Mouse (Mus musculus) thymus, postnatal 0 days (tissue): Measurements from ENCODE around the gene Car5b. TPM values are rescaled to one million over a fixed set of nuclear protein-coding genes. Genes with fewer than 3 reads are reported as not detected.

ENCODE experiments used
- DNase-seq: peaks from one replicate; pipeline ENCODE4 v3.0.0-alpha.2; 2015; ENCODE audit warnings: low spot score
- polyA plus RNA-seq: library from polyadenylated mRNA; unstranded; fragments of >200 nt; fragmentation: Nextera tagmentation; extraction: Ambion mirVana; gene quantifications from 2 replicates; pipeline ENCODE4 v1.2.1, GENCODE M21; 2015

Car5b gene
- polyA plus RNA-seq: 0.15 and 0.22 TPM in 2 replicates

- peak; percentile 46 for DNase-seq
These were observed at the start of gene Car5b for GRCm38 (mm10) chrX:164027607-164028289. Car5b (minus strand) TSS chrX:164027997.

- DNase-seq: peak; percentile 93
These were observed 48.4 kb upstream of the Car5b start, which contains the start of gene Siah1b for GRCm38 (mm10) chrX:164076040-164076775. Siah1b (minus strand) TSS chrX:164076493.

GRCm38 (mm10) chrX:164068968-164069367, 41.2 kb upstream of the Car5b start:
- no peak for DNase-seq

GRCm38 (mm10) chrX:164066185-164066584, 38.4 kb upstream of the Car5b start:
- peak; percentile 67 for DNase-seq

GRCm38 (mm10) chrX:164059070-164059469, 31.3 kb upstream of the Car5b start:
- no peak for DNase-seq

GRCm38 (mm10) chrX:164058523-164058922, 30.7 kb upstream of the Car5b start:
- no peak for DNase-seq

GRCm38 (mm10) chrX:164055726-164056125, 27.9 kb upstream of the Car5b start:
- DNase-seq: no peak

- DNase-seq: no peak
These were observed 18.9 kb upstream of the Car5b start for GRCm38 (mm10) chrX:164046736-164047135.

- DNase-seq: no peak
These were observed 14.3 kb upstream of the Car5b start for GRCm38 (mm10) chrX:164042069-164042468.

- DNase-seq: no peak
These were observed 11.1 kb upstream of the Car5b start for GRCm38 (mm10) chrX:164038882-164039281.

- no peak for DNase-seq
These were observed 8.1 kb upstream of the Car5b start for GRCm38 (mm10) chrX:164035931-164036330.

GRCm38 (mm10) chrX:164035401-164035800, 7.6 kb upstream of the Car5b start:
- DNase-seq: no peak

GRCm38 (mm10) chrX:164032526-164032925, 4.7 kb upstream of the Car5b start:
- no peak for DNase-seq

GRCm38 (mm10) chrX:164015636-164016035, 12.2 kb downstream of the Car5b start:
- DNase-seq: no peak

GRCm38 (mm10) chrX:164014956-164015355, 12.8 kb downstream of the Car5b start:
- no peak for DNase-seq

GRCm38 (mm10) chrX:164013318-164013717, 14.5 kb downstream of the Car5b start:
- no peak for DNase-seq

GRCm38 (mm10) chrX:164004809-164005208, 23.0 kb downstream of the Car5b start:
- DNase-seq: peak; percentile 29

GRCm38 (mm10) chrX:163999848-164000247, 27.9 kb downstream of the Car5b start:
- peak; percentile 8 for DNase-seq

- DNase-seq: no peak
These were observed 31.0 kb downstream of the Car5b start for GRCm38 (mm10) chrX:163996754-163997153.

GRCm38 (mm10) chrX:163987718-163988374, 40.0 kb downstream of the Car5b start:
- DNase-seq: no peak

GRCm38 (mm10) chrX:163982129-163982528, 45.7 kb downstream of the Car5b start:
- no peak for DNase-seq

GRCm38 (mm10) chrX:163981500-163981899, 46.3 kb downstream of the Car5b start:
- DNase-seq: no peak
